16 mouse cellular contexts compared by ENCODE assay signal in genomic region chr10:92333869-92334268, GRCm38 (mm10).
DNase-seq lines count a peak whose midpoint lies in the region; ATAC-seq and TF ChIP-seq lines count a peak whose summit lies in the region.
"Had no signal": no experiment of that assay in that cellular context is flagged by ENCODE, and none has a peak within 500 bp of the region (broad histone marks: within the 10 kb centered on the region; RNA-seq: fewer than 3 reads in every experiment).

No protein-coding gene starts in this region.

- H3K27me3 ChIP-seq in kidney, embryonic 15.5 days: no peaks in the 10 kb centered on the region
- no peaks in the 10 kb centered on the region for H3K27me3 ChIP-seq in forebrain, embryonic 14.5 days (replicated peaks; ENCODE audit: control insufficient read depth, insufficient read depth, low read length)
- H3K27me3 ChIP-seq in midbrain, embryonic 12.5 days: no peaks in the 10 kb centered on the region
- no peaks in the 10 kb centered on the region for H3K27me3 ChIP-seq in heart, embryonic 11.5 days (ENCODE audit: control insufficient read depth, insufficient read depth, low read length)
- no peaks in the 10 kb centered on the region for H3K27me3 ChIP-seq in heart, embryonic 12.5 days (replicated peaks)
- H3K27me3 ChIP-seq: embryonic facial prominence, embryonic 12.5 days had no signal

- H3K9me3 ChIP-seq in kidney, embryonic 15.5 days (replicated peaks): no peaks in the 10 kb centered on the region
- H3K9me3 ChIP-seq in forebrain, embryonic 14.5 days (replicated peaks; ENCODE audit: control insufficient read depth, low read length): no peaks in the 10 kb centered on the region
- H3K9me3 ChIP-seq in midbrain, embryonic 12.5 days: no peaks in the 10 kb centered on the region
- H3K9me3 ChIP-seq in heart, embryonic 11.5 days (replicated peaks; ENCODE audit: control insufficient read depth, low read length): no peaks in the 10 kb centered on the region
- no peaks in the 10 kb centered on the region for H3K9me3 ChIP-seq in heart, embryonic 12.5 days (replicated peaks)
- H3K9me3 ChIP-seq: embryonic facial prominence, embryonic 12.5 days; heart, embryonic 10.5 days had no signal

- no peak for TF ChIP-seq POLR2A in brain, embryonic 14.5 days (IDR thresholded peaks at IDR 0.05; ENCODE audit: borderline replicate concordance, extremely low read depth, insufficient read depth, insufficient read length, poor library complexity, severe bottlenecking)

- no peak for ATAC-seq in kidney, embryonic 15.5 days (replicated peaks; ENCODE audit: low FRiP score)
- no peak for ATAC-seq in forebrain, embryonic 14.5 days
- ATAC-seq in midbrain, embryonic 12.5 days (ENCODE audit: low FRiP score, low read depth): no peak
- ATAC-seq in heart, embryonic 11.5 days (replicated peaks; ENCODE audit: insufficient number of reproducible peaks, low FRiP score, low TSS enrichment): no peak
- ATAC-seq in heart, embryonic 12.5 days (ENCODE audit: insufficient number of reproducible peaks, low FRiP score): no peak
- ATAC-seq: inflammation-experienced regulatory T-cells, adult 6 months had no signal

- no peaks in the 10 kb centered on the region for H3K36me3 ChIP-seq in kidney, embryonic 15.5 days
- no peaks in the 10 kb centered on the region for H3K36me3 ChIP-seq in forebrain, embryonic 14.5 days (ENCODE audit: control insufficient read depth, insufficient read depth, low read length)
- no peaks in the 10 kb centered on the region for H3K36me3 ChIP-seq in midbrain, embryonic 12.5 days
- no peaks in the 10 kb centered on the region for H3K36me3 ChIP-seq in heart, embryonic 11.5 days (ENCODE audit: control insufficient read depth, insufficient read depth, low read length)
- no peaks in the 10 kb centered on the region for H3K36me3 ChIP-seq in heart, embryonic 12.5 days
- H3K36me3 ChIP-seq: embryonic facial prominence, embryonic 12.5 days; heart, embryonic 10.5 days had no signal

- TF ChIP-seq CTCF in brain, embryonic 14.5 days (IDR thresholded peaks at IDR 0.05; ENCODE audit: borderline replicate concordance, extremely low read depth, insufficient read depth, insufficient read length): no peak

- WGBS in kidney, embryonic 15.5 days: 47% methylated on average over 6 of the region's 6 CpGs
- 11% methylated on average over 6 of the region's 6 CpGs for WGBS in forebrain, embryonic 14.5 days
- 39% methylated on average over 6 of the region's 6 CpGs for WGBS in midbrain, embryonic 12.5 days
- WGBS in heart, embryonic 11.5 days (ENCODE audit: insufficient replicate concordance): 37% methylated on average over 6 of the region's 6 CpGs
- 34% methylated on average over 6 of the region's 6 CpGs for WGBS in heart, embryonic 12.5 days

- H3K4me2 ChIP-seq in kidney, embryonic 15.5 days: no peak overlapping the region
- no peak overlapping the region for H3K4me2 ChIP-seq in forebrain, embryonic 14.5 days (ENCODE audit: low read length)
- H3K4me2 ChIP-seq in midbrain, embryonic 12.5 days (replicated peaks): no peak overlapping the region
- no peak overlapping the region for H3K4me2 ChIP-seq in heart, embryonic 11.5 days
- no peak overlapping the region for H3K4me2 ChIP-seq in heart, embryonic 12.5 days
- H3K4me2 ChIP-seq: embryonic facial prominence, embryonic 12.5 days had no signal

- H3K4me1 ChIP-seq in kidney, embryonic 15.5 days: peaks cover 12% of the 10 kb centered on the region
- H3K4me1 ChIP-seq in forebrain, embryonic 14.5 days (ENCODE audit: control insufficient read depth, insufficient read depth, low read length): peaks cover 15% of the 10 kb centered on the region; the same call in 1 of the 2 replicates
- H3K4me1 ChIP-seq in midbrain, embryonic 12.5 days: peaks cover 23% of the 10 kb centered on the region
- H3K4me1 ChIP-seq in heart, embryonic 11.5 days (ENCODE audit: control insufficient read depth, insufficient read depth, low read length): peaks cover 9% of the 10 kb centered on the region
- H3K4me1 ChIP-seq in heart, embryonic 12.5 days (replicated peaks): peaks cover 7% of the 10 kb centered on the region; the same call in 1 of the 2 replicates

- DNase-seq in kidney, adult 9 months: peak; percentile 4
- peak; percentile 64 for DNase-seq in brain, embryonic 14.5 days (ENCODE audit: low read depth)
- no peak for DNase-seq in forebrain, embryonic 14.5 days (ENCODE audit: low spot score)
- no peak for DNase-seq in spleen, postnatal 4 days (ENCODE audit: low spot score in 2 of 2)
- DNase-seq: adrenal gland, postnatal 10 days; cerebellum, adult 11-12 months; lung, adult 18-20 months; spleen, adult 18-20 months; thymus, adult 18-20 months had no signal

- H3K27ac ChIP-seq in kidney, embryonic 15.5 days: no peak overlapping the region
- H3K27ac ChIP-seq in forebrain, embryonic 14.5 days (ENCODE audit: low read depth, low read length): peak overlapping the region; percentile 78
- H3K27ac ChIP-seq in midbrain, embryonic 12.5 days (replicated peaks): peak overlapping the region; percentile 77
- no peak overlapping the region for H3K27ac ChIP-seq in heart, embryonic 11.5 days (ENCODE audit: low read depth, low read length)
- H3K27ac ChIP-seq in heart, embryonic 12.5 days (ENCODE audit: poor library complexity, severe bottlenecking): no peak overlapping the region

- H3K4me3 ChIP-seq in kidney, embryonic 15.5 days (replicated peaks): no peak overlapping the region
- H3K4me3 ChIP-seq in forebrain, embryonic 14.5 days (ENCODE audit: low read depth, low read length): no peak overlapping the region
- H3K4me3 ChIP-seq in midbrain, embryonic 12.5 days: no peak overlapping the region
- no peak overlapping the region for H3K4me3 ChIP-seq in heart, embryonic 11.5 days (ENCODE audit: low read depth, low read length)
- no peak overlapping the region for H3K4me3 ChIP-seq in heart, embryonic 12.5 days
- H3K4me3 ChIP-seq: embryonic facial prominence, embryonic 12.5 days; heart, embryonic 10.5 days had no signal

- no peak overlapping the region for H3K9ac ChIP-seq in kidney, embryonic 15.5 days
- H3K9ac ChIP-seq in forebrain, embryonic 14.5 days (ENCODE audit: low read length): no peak overlapping the region
- no peak overlapping the region for H3K9ac ChIP-seq in midbrain, embryonic 12.5 days (replicated peaks)
- no peak overlapping the region for H3K9ac ChIP-seq in heart, embryonic 11.5 days (ENCODE audit: low read depth, low read length)
- no peak overlapping the region for H3K9ac ChIP-seq in heart, embryonic 12.5 days
- H3K9ac ChIP-seq: embryonic facial prominence, embryonic 12.5 days had no signal

Comparison
In these comparisons a context has a peak if more than half of its experiments do, and no peak if none do; other contexts are left out.
1. DNase-seq: peak in kidney, adult 9 months (single experiment) and brain, embryonic 14.5 days (single experiment); none in forebrain, embryonic 14.5 days (single experiment) and spleen, postnatal 4 days (0 of 2).
2. H3K27ac ChIP-seq: peak in forebrain, embryonic 14.5 days (single experiment) and midbrain, embryonic 12.5 days (single experiment); none in kidney, embryonic 15.5 days (single experiment), heart, embryonic 11.5 days (single experiment) and heart, embryonic 12.5 days (single experiment).